Mouse (Mus musculus) forebrain, embryonic 16.5 days (tissue): ENCODE data around the gene Lcp1. TPM values are rescaled to one million over a fixed set of nuclear protein-coding genes. Genes with fewer than 3 reads are reported as not detected.

Experiments used
- ATAC-seq: fragments of 200-750 bp; cut with Nextera tagmentation; 2 replicates; pipeline ENCODE4 v1.8.0; 2017; ENCODE audit warnings: mild to moderate bottlenecking, moderate library complexity
- H3K27ac ChIP-seq: fragments of 300-500 bp; sonication (generic); 2 replicates; pipeline ENCODE4 v1.5.1; 2014; ENCODE audit warnings: low read length, control low read depth
- H3K27me3 ChIP-seq: fragments of 300-500 bp; sonication (generic); replicated peaks from 2 replicates; pipeline ENCODE4 v1.6.1; 2014; ENCODE audit warnings: low read length; ENCODE audit not compliant: control insufficient read depth, insufficient read depth
- H3K36me3 ChIP-seq: fragments of 300-500 bp; sonication (generic); 2 replicates; pipeline ENCODE4 v1.6.1; 2014; ENCODE audit not compliant: control insufficient read depth, insufficient read depth
- H3K4me1 ChIP-seq: fragments of 300-500 bp; sonication (generic); replicated peaks from 2 replicates; pipeline ENCODE4 v1.6.1; 2014; ENCODE audit warnings: low read length; ENCODE audit not compliant: control insufficient read depth, insufficient read depth
- H3K4me2 ChIP-seq: fragments of 300-500 bp; sonication (generic); 2 replicates; pipeline ENCODE4 v1.6.1; 2014; ENCODE audit warnings: mild to moderate bottlenecking, low read length, control low read depth
- H3K4me3 ChIP-seq: fragments of 300-500 bp; sonication (generic); replicated peaks from 2 replicates; pipeline ENCODE4 v1.5.1; 2014; ENCODE audit warnings: mild to moderate bottlenecking, low read length, control low read depth
- H3K9ac ChIP-seq: fragments of 300-500 bp; sonication (generic); replicated peaks from 2 replicates; pipeline ENCODE4 v1.6.1; 2014; ENCODE audit warnings: low read depth, low read length, control low read depth
- H3K9me3 ChIP-seq: fragments of 300-500 bp; sonication (generic); 2 replicates; pipeline ENCODE4 v1.6.1; 2016; ENCODE audit warnings: low read length; ENCODE audit not compliant: control insufficient read depth
- WGBS: fragments of 180-500 bp; shearing (Covaris S2); extraction: QIAGEN DNeasy Blood & Tissue Kit; methylation state at CpG from one replicate; pipeline ENCODE4 v1.1.7; 2014; 5-methylcytosine and 5-hydroxymethylcytosine counted together
- polyA plus RNA-seq: library from polyadenylated mRNA; unstranded; fragments of >200 nt; fragmentation: Nextera tagmentation; extraction: Ambion mirVana; gene quantifications from 2 replicates; pipeline ENCODE4 v1.2.1, GENCODE M21; 2015

Gene Lcp1
- polyA plus RNA-seq, 1 experiment from 2014 or later = 11.7 TPM

- Histone ChIP-seq H3K36me3 (no peaks in the 10 kb centered on the region), H3K9me3 (no peaks in the 10 kb centered on the region), H3K27me3 (no peaks in the 10 kb centered on the region), H3K4me3 (no peak overlapping the region), H3K4me2 (no peak overlapping the region), H3K4me1 (peaks cover 9% of the 10 kb centered on the region), H3K9ac (no peak overlapping the region), H3K27ac (peak overlapping the region; percentile 67)
- ATAC-seq = peak; percentile 36; the same call in 1 of the 2 replicates
- WGBS = 58% methylated on average over 2 of the region's 2 CpGs
Measured at GRCm38 (mm10) chr14:75218843-75219242, 87.9 kb downstream of the Lcp1 start.

- H3K4me2 ChIP-seq = no peak overlapping the region
- no peaks in the 10 kb centered on the region for H3K9me3 ChIP-seq
- no peak overlapping the region for H3K4me3 ChIP-seq
- ATAC-seq = peak; percentile 93
- 39% methylated on average over 5 of the region's 5 CpGs for WGBS
- H3K4me1 ChIP-seq = peaks cover 9% of the 10 kb centered on the region
- H3K9ac ChIP-seq = no peak overlapping the region
- H3K27ac ChIP-seq = peak overlapping the region; percentile 58
- H3K36me3 ChIP-seq = no peaks in the 10 kb centered on the region
- H3K27me3 ChIP-seq = no peaks in the 10 kb centered on the region
Measured at GRCm38 (mm10) chr14:75219250-75219913, 88.5 kb downstream of the Lcp1 start.

GRCm38 (mm10) chr14:75222386-75222785 lies 91.5 kb downstream of the Lcp1 start:
- Histone ChIP-seq H3K27me3 (no peaks in the 10 kb centered on the region), H3K9ac (no peak overlapping the region), H3K4me3 (no peak overlapping the region), H3K4me2 (no peak overlapping the region), H3K36me3 (no peaks in the 10 kb centered on the region), H3K27ac (no peak overlapping the region), H3K9me3 (no peaks in the 10 kb centered on the region), H3K4me1 (peaks cover 13% of the 10 kb centered on the region)
- 87% methylated on average over 6 of the region's 6 CpGs for WGBS
- ATAC-seq = no peak

GRCm38 (mm10) chr14:75227453-75228084 lies 96.7 kb downstream of the Lcp1 start:
- Histone ChIP-seq H3K9ac (no peak overlapping the region), H3K27me3 (no peaks in the 10 kb centered on the region), H3K9me3 (no peaks in the 10 kb centered on the region), H3K4me3 (no peak overlapping the region), H3K27ac (no peak overlapping the region), H3K36me3 (no peaks in the 10 kb centered on the region), H3K4me1 (peaks cover 4% of the 10 kb centered on the region), H3K4me2 (no peak overlapping the region)
- ATAC-seq = no peak
- WGBS = 75% methylated on average over 6 of the region's 6 CpGs

GRCm38 (mm10) chr14:75229834-75230233 lies 98.9 kb downstream of the Lcp1 start:
- no peak overlapping the region for H3K9ac ChIP-seq
- H3K4me3 ChIP-seq = no peak overlapping the region
- no peaks in the 10 kb centered on the region for H3K9me3 ChIP-seq
- no peak overlapping the region for H3K4me2 ChIP-seq
- no peak for ATAC-seq
- no peaks in the 10 kb centered on the region for H3K27me3 ChIP-seq
- H3K4me1 ChIP-seq = peaks cover 4% of the 10 kb centered on the region
- H3K36me3 ChIP-seq = no peaks in the 10 kb centered on the region
- WGBS = 65% methylated on average over 2 of the region's 2 CpGs
- H3K27ac ChIP-seq = no peak overlapping the region

GRCm38 (mm10) chr14:75233070-75233469 lies 102.2 kb downstream of the Lcp1 start:
- no peaks in the 10 kb centered on the region for H3K9me3 ChIP-seq
- no peak overlapping the region for H3K27ac ChIP-seq
- no peak overlapping the region for H3K4me3 ChIP-seq
- 93% methylated on average over 5 of the region's 5 CpGs for WGBS
- peaks cover 26% of the 10 kb centered on the region for H3K4me1 ChIP-seq
- H3K27me3 ChIP-seq = no peaks in the 10 kb centered on the region
- no peak overlapping the region for H3K9ac ChIP-seq
- H3K36me3 ChIP-seq = no peaks in the 10 kb centered on the region
- H3K4me2 ChIP-seq = no peak overlapping the region
- ATAC-seq = no peak

GRCm38 (mm10) chr14:75235552-75235951 lies 104.7 kb downstream of the Lcp1 start:
- Histone ChIP-seq H3K9me3 (no peaks in the 10 kb centered on the region), H3K4me2 (peak overlapping the region; percentile 46), H3K27me3 (no peaks in the 10 kb centered on the region), H3K36me3 (no peaks in the 10 kb centered on the region), H3K4me3 (peak overlapping the region; percentile 13), H3K27ac (peak overlapping the region; percentile 88), H3K9ac (no peak overlapping the region), H3K4me1 (peaks cover 27% of the 10 kb centered on the region)
- 22% methylated on average over 8 of the region's 8 CpGs for WGBS
- peak; percentile 24 for ATAC-seq

- Histone ChIP-seq H3K9ac (no peak overlapping the region), H3K27ac (peak overlapping the region; percentile 88), H3K9me3 (no peaks in the 10 kb centered on the region), H3K27me3 (no peaks in the 10 kb centered on the region), H3K4me3 (peak overlapping the region; percentile 13), H3K4me1 (peaks cover 27% of the 10 kb centered on the region), H3K36me3 (no peaks in the 10 kb centered on the region), H3K4me2 (peak overlapping the region; percentile 46)
- peak; percentile 95 for ATAC-seq
- 3% methylated on average over 9 of the region's 9 CpGs for WGBS
Measured at GRCm38 (mm10) chr14:75235955-75236635, 105.2 kb downstream of the Lcp1 start.

- Histone ChIP-seq H3K36me3 (no peaks in the 10 kb centered on the region), H3K4me2 (no peak overlapping the region; the same call in 1 of the 2 replicates), H3K9ac (no peak overlapping the region), H3K9me3 (no peaks in the 10 kb centered on the region), H3K4me3 (no peak overlapping the region), H3K27me3 (no peaks in the 10 kb centered on the region), H3K4me1 (peaks cover 27% of the 10 kb centered on the region), H3K27ac (peak overlapping the region; percentile 82)
- peak; percentile 25 for ATAC-seq
- WGBS = 15% methylated on average over 4 of the region's 4 CpGs
Measured at GRCm38 (mm10) chr14:75236636-75237003, 105.7 kb downstream of the Lcp1 start.
